Mouse (Mus musculus) intestine, embryonic 14.5 days (tissue): Measurements from ENCODE around the gene Cib3. TPM values are rescaled to one million over a fixed set of nuclear protein-coding genes. Genes with fewer than 3 reads are reported as not detected.
A peak's percentile ranks its signal among the peaks of the same experiment; 100 is the strongest.

ENCODE experiments used
- ATAC-seq: fragments of 200-750 bp; cut with Nextera tagmentation; replicated peaks from 2 replicates; pipeline ENCODE4 v1.8.0; 2017; ENCODE audit warnings: low read depth, moderate number of reproducible peaks, moderate TSS enrichment, moderate library complexity; ENCODE audit not compliant: low FRiP score, low TSS enrichment
- DNase-seq: peaks from one replicate; pipeline ENCODE4 v3.0.0-alpha.2; 2018; ENCODE audit warnings: low spot score
- H3K27ac ChIP-seq: fragments of 300-500 bp; sonication (generic); 2 replicates; pipeline ENCODE4 v1.5.1; 2014; ENCODE audit warnings: low read depth, mild to moderate bottlenecking, control low read depth
- H3K27me3 ChIP-seq: fragments of 300-500 bp; sonication (generic); replicated peaks from 2 replicates; pipeline ENCODE4 v1.6.1; 2014; ENCODE audit warnings: low read length, control low read depth; ENCODE audit not compliant: control insufficient read depth, insufficient read depth
- H3K36me3 ChIP-seq: fragments of 300-500 bp; sonication (generic); 2 replicates; pipeline ENCODE4 v1.6.1; 2014; ENCODE audit warnings: low read length, control low read depth; ENCODE audit not compliant: control insufficient read depth, insufficient read depth
- H3K4me1 ChIP-seq: fragments of 300-500 bp; sonication (generic); replicated peaks from 2 replicates; pipeline ENCODE4 v1.6.1; 2014; ENCODE audit warnings: low read length, control low read depth, mixed read lengths; ENCODE audit not compliant: control insufficient read depth, insufficient read depth
- H3K4me2 ChIP-seq: fragments of 300-500 bp; sonication (generic); 2 replicates; pipeline ENCODE4 v1.6.1; 2014; ENCODE audit warnings: low read length
- H3K4me3 ChIP-seq: fragments of 300-500 bp; sonication (generic); 2 replicates; pipeline ENCODE4 v1.5.1; 2014; ENCODE audit warnings: low read depth, low read length, control low read depth, mixed read lengths
- H3K9ac ChIP-seq: fragments of 300-500 bp; sonication (generic); 2 replicates; pipeline ENCODE4 v1.6.1; 2014; ENCODE audit warnings: mild to moderate bottlenecking, low read length
- H3K9me3 ChIP-seq: fragments of 300-500 bp; sonication (generic); 2 replicates; pipeline ENCODE4 v1.6.1; 2016; ENCODE audit warnings: low read length, control low read depth; ENCODE audit not compliant: control insufficient read depth
- WGBS: fragments of 180-500 bp; shearing (Covaris S2); extraction: QIAGEN DNeasy Blood & Tissue Kit; methylation state at CpG from one replicate; pipeline ENCODE4 v1.1.7; 2014; 5-methylcytosine and 5-hydroxymethylcytosine counted together
- polyA plus RNA-seq: library from polyadenylated mRNA; unstranded; fragments of >200 nt; fragmentation: Nextera tagmentation; extraction: Ambion mirVana; gene quantifications from 2 replicates; pipeline ENCODE4 v1.2.1, GENCODE M21; 2014

The Cib3 gene
- polyA plus RNA-seq, 1 experiment from 2014 or later = not detected

GRCm38 (mm10) chr8:72162821-72163220, 49.8 kb downstream of the Cib3 start:
- H3K27me3 ChIP-seq = no peaks in the 10 kb centered on the region
- no peak for ATAC-seq
- H3K9ac ChIP-seq = no peak overlapping the region
- no peak for DNase-seq
- no peaks in the 10 kb centered on the region for H3K9me3 ChIP-seq
- no peak overlapping the region for H3K27ac ChIP-seq
- H3K4me3 ChIP-seq = no peak overlapping the region
- no peak overlapping the region for H3K4me2 ChIP-seq
- peaks cover 16% of the 10 kb centered on the region for H3K4me1 ChIP-seq
- H3K36me3 ChIP-seq = peaks cover 12% of the 10 kb centered on the region

- Histone ChIP-seq H3K4me2 (peak within 1 kb of the TSS; percentile 78), H3K4me1 (peaks cover 16% of the 10 kb centered on the region), H3K36me3 (peaks cover 9% of the 10 kb centered on the region), H3K9me3 (no peaks in the 10 kb centered on the region), H3K27ac (peak within 1 kb of the TSS; percentile 55), H3K4me3 (peak within 1 kb of the TSS; percentile 87), H3K27me3 (no peaks in the 10 kb centered on the region), H3K9ac (peak within 1 kb of the TSS; percentile 83)
- peak; percentile 100 for DNase-seq
- WGBS = under 1% methylated on average over 81 of the region's 82 CpGs
- ATAC-seq = peak; percentile 99
Measured at GRCm38 (mm10) chr8:72160707-72161697, 51.6 kb downstream of the Cib3 start, which contains the start of gene Rab8a. Gene Rab8a (plus strand): TSS chr8:72161200.

GRCm38 (mm10) chr8:72160007-72160406, 52.6 kb downstream of the Cib3 start:
- Histone ChIP-seq H3K27me3 (no peaks in the 10 kb centered on the region), H3K4me1 (peaks cover 16% of the 10 kb centered on the region), H3K27ac (no peak overlapping the region), H3K9ac (0 out of 2 replicates have a peak overlapping the region, but pooled peaks have one; percentile 32), H3K4me2 (peak overlapping the region; percentile 53), H3K4me3 (peak overlapping the region; percentile 37), H3K9me3 (no peaks in the 10 kb centered on the region), H3K36me3 (peaks cover 9% of the 10 kb centered on the region)
- no peak for DNase-seq
- ATAC-seq = no peak
- WGBS = 68% methylated on average over 3 of the region's 3 CpGs

- H3K27ac ChIP-seq = no peak overlapping the region
- H3K4me1 ChIP-seq = peaks cover 16% of the 10 kb centered on the region
- H3K36me3 ChIP-seq = peaks cover 7% of the 10 kb centered on the region
- no peak overlapping the region for H3K9ac ChIP-seq
- ATAC-seq (no peak), DNase-seq (no peak)
- no peak overlapping the region for H3K4me3 ChIP-seq
- WGBS = 87% methylated on average over 3 of the region's 3 CpGs
- H3K27me3 ChIP-seq = no peaks in the 10 kb centered on the region
- no peak overlapping the region for H3K4me2 ChIP-seq
- no peaks in the 10 kb centered on the region for H3K9me3 ChIP-seq
Measured at GRCm38 (mm10) chr8:72158726-72159125, 53.9 kb downstream of the Cib3 start.

GRCm38 (mm10) chr8:72158096-72158495, 54.5 kb downstream of the Cib3 start:
- H3K27ac ChIP-seq = no peak overlapping the region
- no peak for ATAC-seq
- WGBS = 75% methylated on average over 2 of the region's 2 CpGs
- peaks cover 16% of the 10 kb centered on the region for H3K4me1 ChIP-seq
- H3K9ac ChIP-seq = no peak overlapping the region
- H3K4me3 ChIP-seq = no peak overlapping the region
- no peaks in the 10 kb centered on the region for H3K27me3 ChIP-seq
- no peak overlapping the region for H3K4me2 ChIP-seq
- H3K36me3 ChIP-seq = peaks cover 13% of the 10 kb centered on the region
- DNase-seq = no peak
- no peaks in the 10 kb centered on the region for H3K9me3 ChIP-seq

Other genes with a start within 250 kb of the Cib3 start
- 1.0 and 1.1 TPM in 2 replicates for gene Cyp4f18, start 203.2 kb downstream of the Cib3 start, polyA plus RNA-seq
- not detected in 2 replicates for gene Olfr372, start 171.6 kb downstream of the Cib3 start, polyA plus RNA-seq
- gene Olfr373, start 129.7 kb downstream of the Cib3 start, polyA plus RNA-seq = 0.11 TPM in 1 of 2 replicates, not detected in the other
- 0.08 and 0.28 TPM in 2 replicates for gene Olfr374, start 105.8 kb downstream of the Cib3 start, polyA plus RNA-seq
- 558 and 651 TPM in 2 replicates for gene Tpm4, start 77.9 kb downstream of the Cib3 start, polyA plus RNA-seq
- 104 and 105 TPM in 2 replicates for gene Rab8a, start 51.6 kb downstream of the Cib3 start, polyA plus RNA-seq
- gene Hsh2d, start 23.2 kb downstream of the Cib3 start, polyA plus RNA-seq = 0.81 and 1.1 TPM in 2 replicates
- not detected in 2 replicates for gene Gm11034, start 799 bp upstream of the Cib3 start, polyA plus RNA-seq
- gene Fam32a, start 6.9 kb upstream of the Cib3 start, polyA plus RNA-seq = 73.3 and 74.3 TPM in 2 replicates
- gene Ap1m1, start 27.2 kb upstream of the Cib3 start, polyA plus RNA-seq = 108 and 118 TPM in 2 replicates
- 30.3 and 31.1 TPM in 2 replicates for gene Gm10282, start 92.4 kb upstream of the Cib3 start, polyA plus RNA-seq
- gene Klf2, start 106.2 kb upstream of the Cib3 start, polyA plus RNA-seq = 5.0 and 6.9 TPM in 2 replicates
- gene Eps15l1, start 208.6 kb upstream of the Cib3 start, polyA plus RNA-seq = 60.6 and 61.9 TPM in 2 replicates
- gene Calr3, start 231.0 kb upstream of the Cib3 start, polyA plus RNA-seq = 1.7 and 1.9 TPM in 2 replicates
- 13.3 and 15.4 TPM in 2 replicates for gene 1700030K09Rik, start 231.0 kb upstream of the Cib3 start, polyA plus RNA-seq